Mouse (Mus musculus) adrenal gland, adult 2 months (tissue): Measurements from ENCODE around the gene Zfp410. TPM values are rescaled to one million over a fixed set of nuclear protein-coding genes. Genes with fewer than 3 reads are reported as not detected.
"Not testable (repeated sequence)": the region's sequence is repeated elsewhere in the genome, so short reads cannot be mapped to it uniquely, and the experiment has no call there.

Experiments
- DNase-seq: peaks from one replicate; pipeline ENCODE4 v3.0.0; 2021
- long read RNA-seq: library from polyadenylated mRNA; stranded (forward); transcript quantifications from one replicate; pipeline ENCODE4 v2.0.0, GENCODE M21; 2021
- polyA plus RNA-seq: library from polyadenylated mRNA; depleted of rRNA; stranded (reverse); fragments of >200 nt; gene quantifications from 2 replicates; pipeline ENCODE4 v1.2.3, GENCODE M21; 2012; rRNA removed
- total RNA-seq, 2 experiments: library from RNA; stranded (reverse); gene quantifications; 2 replicates each; pipeline ENCODE4 v1.2.3; 2021

The Zfp410 gene
- total RNA-seq (10 to 100 TPM; 26.4 to 39.6 TPM), polyA plus RNA-seq (8.3 and 11.5 TPM in 2 replicates)
- long read RNA-seq, transcript Zfp410-201 (12 exons, 2,597 nt) = major isoform, 9 of 16 reads
- long read RNA-seq, partial matches to known transcripts = 1 of 16 reads
- long read RNA-seq, other reads (novel, unspliced or antisense) = 4 of 16 reads

- peak; percentile 91 for DNase-seq
These were observed at the start of gene Zfp410 for GRCm38 (mm10) chr12:84316721-84317621. Gene Zfp410, plus strand, starts transcription at chr12:84316852.

GRCm38 (mm10) chr12:84267264-84267663 is 49.4 kb upstream of the Zfp410 start:
- no peak for DNase-seq

GRCm38 (mm10) chr12:84273366-84273765 is 43.3 kb upstream of the Zfp410 start:
- no peak for DNase-seq

- DNase-seq = no peak
These were observed 41.4 kb upstream of the Zfp410 start for GRCm38 (mm10) chr12:84275288-84275687.

- DNase-seq = no peak
These were observed 40.4 kb upstream of the Zfp410 start for GRCm38 (mm10) chr12:84276288-84276687.

- DNase-seq = no peak
These were observed 39.9 kb upstream of the Zfp410 start for GRCm38 (mm10) chr12:84276799-84277198.

- no peak for DNase-seq
These were observed 38.8 kb upstream of the Zfp410 start for GRCm38 (mm10) chr12:84277832-84278231.

GRCm38 (mm10) chr12:84278901-84279300 is 37.8 kb upstream of the Zfp410 start:
- DNase-seq = peak; percentile 55

- no peak for DNase-seq
These were observed 32.3 kb upstream of the Zfp410 start for GRCm38 (mm10) chr12:84284391-84284790.

- peak; percentile 95 for DNase-seq
These were observed 31.6 kb upstream of the Zfp410 start, which contains the start of gene Ptgr2 for GRCm38 (mm10) chr12:84284885-84285592. Gene Ptgr2, plus strand, starts transcription at chr12:84285232.

GRCm38 (mm10) chr12:84285593-84285968 is 31.1 kb upstream of the Zfp410 start:
- no peak for DNase-seq

GRCm38 (mm10) chr12:84288461-84288860 is 28.2 kb upstream of the Zfp410 start:
- DNase-seq = peak; percentile 68

GRCm38 (mm10) chr12:84297851-84298250 is 18.8 kb upstream of the Zfp410 start:
- no peak for DNase-seq

- no peak for DNase-seq
These were observed 17.4 kb upstream of the Zfp410 start for GRCm38 (mm10) chr12:84299265-84299664.

- DNase-seq = no peak
These were observed 12.6 kb upstream of the Zfp410 start for GRCm38 (mm10) chr12:84304101-84304500.

- no peak for DNase-seq
These were observed 12.1 kb upstream of the Zfp410 start for GRCm38 (mm10) chr12:84304554-84304953.

- no peak for DNase-seq
These were observed 5.3 kb upstream of the Zfp410 start for GRCm38 (mm10) chr12:84311306-84311705.

- no peak for DNase-seq
These were observed 646 bp upstream of the Zfp410 start for GRCm38 (mm10) chr12:84316006-84316405.

GRCm38 (mm10) chr12:84327111-84327512 is 10.5 kb downstream of the Zfp410 start:
- DNase-seq = peak; percentile 29

- no peak for DNase-seq
These were observed 20.4 kb downstream of the Zfp410 start for GRCm38 (mm10) chr12:84336963-84337625.

- DNase-seq = peak; percentile 44
These were observed 30.5 kb downstream of the Zfp410 start for GRCm38 (mm10) chr12:84347192-84347591.

- not testable (repeated sequence) for DNase-seq
These were observed 42.0 kb downstream of the Zfp410 start for GRCm38 (mm10) chr12:84358699-84359098.
